Mouse (Mus musculus) liver, embryonic 14.5 days (tissue): ENCODE measurements at regions not wholly inside any gene's neighbourhood (a gene's known extent, or its start where the extent isn't known, plus 50 kb on each side); places are given as distances from the start of the nearest gene placed in this dataset.

Experiments used
- ATAC-seq: fragments of 200-750 bp; cut with Nextera tagmentation; 2 replicates; pipeline ENCODE4 v1.8.0; 2017; ENCODE audit warnings: moderate number of reproducible peaks, mild to moderate bottlenecking, moderate library complexity; ENCODE audit not compliant: insufficient read depth
- DNase-seq, 3 experiments: peaks; one replicate each; pipeline ENCODE4 v3.0.0-alpha.2; 2012 to 2013; ENCODE audit warnings: low read depth in 3 of 3, low spot score in 3 of 3
- H3K27ac ChIP-seq: fragments of 300-500 bp; sonication (generic); 2 replicates; pipeline ENCODE4 v1.5.1; 2014; ENCODE audit warnings: moderate library complexity, mild to moderate bottlenecking, control low read depth, inconsistent platforms
- H3K27me3 ChIP-seq: fragments of 300-500 bp; sonication (generic); 2 replicates; pipeline ENCODE4 v1.6.1; 2014; ENCODE audit warnings: mild to moderate bottlenecking, low read length, moderate library complexity; ENCODE audit not compliant: control insufficient read depth, insufficient read depth
- H3K36me3 ChIP-seq: fragments of 300-500 bp; sonication (generic); replicated peaks from 2 replicates; pipeline ENCODE4 v1.6.1; 2014; ENCODE audit warnings: low read depth; ENCODE audit not compliant: control insufficient read depth, insufficient read depth
- H3K4me1 ChIP-seq, 2 experiments: fragments of 200-500 bp in 1 of 2; fragments of 300-500 bp in 1 of 2; sonication (generic) in 1 of 2; replicated peaks; 2 replicates each; pipeline ENCODE4 v1.6.1; 2012 to 2014; ENCODE audit warnings: antibody characterized with exemption in 1 of 2, inconsistent platforms in 1 of 2, low read length in 1 of 2; ENCODE audit not compliant: control insufficient read depth in 2 of 2, insufficient read depth in 2 of 2
- H3K4me2 ChIP-seq: fragments of 300-500 bp; sonication (generic); 2 replicates; pipeline ENCODE4 v1.6.1; 2014; ENCODE audit warnings: low read depth, mild to moderate bottlenecking, control low read depth, moderate library complexity
- H3K4me3 ChIP-seq, 2 experiments: fragments of 200-500 bp in 1 of 2; fragments of 300-500 bp in 1 of 2; sonication (generic) in 1 of 2; 2 replicates each; pipeline ENCODE4 v1.5.1; 2012 to 2014; ENCODE audit warnings: low read depth in 2 of 2, low read length in 2 of 2, mild to moderate bottlenecking in 2 of 2, control low read depth in 1 of 2, inconsistent platforms in 1 of 2, moderate library complexity in 1 of 2; ENCODE audit not compliant: insufficient read depth in 1 of 2
- H3K9ac ChIP-seq: fragments of 300-500 bp; sonication (generic); replicated peaks from 2 replicates; pipeline ENCODE4 v1.6.1; 2014; ENCODE audit warnings: mild to moderate bottlenecking, control low read depth, moderate library complexity
- H3K9me3 ChIP-seq: fragments of 300-500 bp; sonication (generic); 2 replicates; pipeline ENCODE4 v1.6.1; 2016; ENCODE audit warnings: low read length, mixed read lengths; ENCODE audit not compliant: control insufficient read depth
- CTCF ChIP-seq: IDR thresholded peaks from 2 replicates; pipeline ENCODE4 v1.5.1; 2016; ENCODE audit warnings: antibody characterized with exemption, low read depth, control low read depth
- EP300 ChIP-seq: IDR thresholded peaks from 2 replicates; pipeline ENCODE4 v1.6.1; 2016; ENCODE audit warnings: antibody characterized with exemption, low read depth
- WGBS: fragments of 180-500 bp; shearing (Covaris S2); extraction: QIAGEN DNeasy Blood & Tissue Kit; methylation state at CpG from one replicate; pipeline ENCODE4 v1.1.7; 2014; ENCODE audit not compliant: insufficient replicate concordance; 5-methylcytosine and 5-hydroxymethylcytosine counted together

DNA sequence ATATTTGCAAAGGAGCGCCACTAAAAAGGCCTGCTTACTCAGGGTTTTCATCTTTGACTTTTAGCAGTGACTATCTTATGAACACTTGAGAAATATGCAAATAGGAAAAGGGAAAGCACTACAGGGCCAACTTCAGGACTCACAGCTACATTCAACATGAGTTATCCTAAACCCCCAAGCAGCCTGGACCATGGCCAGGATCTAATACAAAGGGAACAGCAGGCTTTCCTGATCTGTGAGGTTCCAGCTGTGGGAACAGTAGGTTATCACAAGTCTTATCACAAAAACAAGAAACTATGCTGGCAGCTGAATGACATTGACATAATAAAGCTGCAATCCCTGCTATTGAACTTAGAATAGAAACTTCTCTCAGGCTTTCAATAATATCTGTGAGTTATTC, 317.4 kb upstream of the Slc35b3 start:
- Histone ChIP-seq H3K9me3 (no peaks in the 10 kb centered on the region), H3K27me3 (no peaks in the 10 kb centered on the region), H3K4me1 (no peaks in the 10 kb centered on the region), H3K4me2 (no peak overlapping the region), H3K4me3 (no peak overlapping the region), H3K27ac (no peak overlapping the region), H3K36me3 (no peaks in the 10 kb centered on the region), H3K9ac (no peak overlapping the region)
- no peak for TF ChIP-seq EP300
- TF ChIP-seq CTCF: no peak
- WGBS: 57% methylated on average over 1 of the region's 1 CpGs
- no peak for ATAC-seq
- no peak for DNase-seq

GRCm38 (mm10) chr13:39266024-39266423, 305.3 kb upstream of the Slc35b3 start:
- TF ChIP-seq CTCF: no peak
- TF ChIP-seq EP300: no peak
- no peaks in the 10 kb centered on the region for H3K27me3 ChIP-seq
- no peak overlapping the region for H3K9ac ChIP-seq
- H3K9me3 ChIP-seq: no peaks in the 10 kb centered on the region
- DNase-seq (no peak), ATAC-seq (no peak)
- H3K27ac ChIP-seq: no peak overlapping the region
- H3K4me2 ChIP-seq: no peak overlapping the region
- H3K4me1 ChIP-seq: no peaks in the 10 kb centered on the region
- H3K36me3 ChIP-seq: no peaks in the 10 kb centered on the region
- WGBS: 63% methylated on average over 5 of the region's 5 CpGs
- H3K4me3 ChIP-seq: no peak overlapping the region

- DNase-seq: no peak
- no peak overlapping the region for H3K4me3 ChIP-seq
- H3K4me1 ChIP-seq: no peaks in the 10 kb centered on the region
- no peak overlapping the region for H3K4me2 ChIP-seq
- no peaks in the 10 kb centered on the region for H3K27me3 ChIP-seq
- H3K9ac ChIP-seq: no peak overlapping the region
- no peak overlapping the region for H3K27ac ChIP-seq
- no peak for ATAC-seq
- TF ChIP-seq EP300: no peak
- TF ChIP-seq CTCF: no peak
- no peaks in the 10 kb centered on the region for H3K9me3 ChIP-seq
- WGBS: 32% methylated on average over 3 of the region's 3 CpGs
- no peaks in the 10 kb centered on the region for H3K36me3 ChIP-seq
These were observed 296.0 kb upstream of the Slc35b3 start for GRCm38 (mm10) chr13:39256708-39257107.

DNA sequence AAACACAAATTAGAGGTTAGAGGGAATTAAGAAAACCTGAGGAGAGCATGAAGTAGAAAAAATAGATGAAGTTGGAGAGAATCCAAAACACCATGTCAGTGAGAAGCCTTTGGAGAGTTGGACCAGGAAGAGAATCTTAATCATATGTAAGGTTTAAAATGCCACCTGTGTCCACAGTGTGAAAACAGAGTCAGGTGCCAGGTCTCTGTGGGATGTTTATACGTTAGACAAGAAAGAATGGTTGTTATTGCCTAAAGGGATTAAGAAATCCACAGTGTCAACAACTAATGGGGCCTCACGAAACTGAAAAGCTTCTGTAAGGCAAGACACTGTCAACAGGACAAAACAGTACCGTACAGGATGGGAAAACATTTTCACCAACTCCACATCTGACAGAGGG, 294.7 kb upstream of the Slc35b3 start:
- Histone ChIP-seq H3K36me3 (no peaks in the 10 kb centered on the region), H3K27ac (no peak overlapping the region), H3K4me1 (no peaks in the 10 kb centered on the region), H3K27me3 (no peaks in the 10 kb centered on the region), H3K9me3 (no peaks in the 10 kb centered on the region), H3K4me2 (no peak overlapping the region), H3K4me3 (no peak overlapping the region), H3K9ac (no peak overlapping the region)
- no peak for DNase-seq
- ATAC-seq: no peak
- TF ChIP-seq EP300 (no peak), CTCF (no peak)
- 51% methylated on average over 3 of the region's 3 CpGs for WGBS

DNA sequence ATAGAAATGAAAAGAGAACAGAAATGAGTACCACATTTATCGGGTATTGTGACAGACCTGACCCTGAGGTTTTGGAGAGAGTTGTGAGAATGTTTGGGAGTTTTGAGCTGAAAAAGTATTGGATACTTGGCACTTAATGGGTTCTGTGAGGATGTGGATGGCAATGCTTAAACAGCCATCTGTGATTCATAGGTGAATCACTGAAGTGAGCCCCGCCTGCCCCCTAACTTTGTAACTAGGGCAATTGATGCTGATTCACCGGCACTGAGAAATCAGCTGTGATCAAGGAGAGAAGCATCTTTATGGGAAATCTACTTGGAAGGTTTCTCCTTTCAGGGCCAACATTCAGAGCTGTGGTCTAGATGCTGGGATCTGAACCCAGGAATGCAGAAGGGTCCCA, 291.9 kb upstream of the Slc35b3 start:
- DNase-seq: no peak
- Histone ChIP-seq H3K36me3 (no peaks in the 10 kb centered on the region), H3K4me3 (no peak overlapping the region), H3K9ac (no peak overlapping the region), H3K27me3 (no peaks in the 10 kb centered on the region), H3K9me3 (no peaks in the 10 kb centered on the region), H3K4me2 (no peak overlapping the region), H3K27ac (no peak overlapping the region), H3K4me1 (no peaks in the 10 kb centered on the region)
- no peak for ATAC-seq
- WGBS: 61% methylated on average over 3 of the region's 3 CpGs
- TF ChIP-seq EP300 (no peak), CTCF (no peak)

DNA sequence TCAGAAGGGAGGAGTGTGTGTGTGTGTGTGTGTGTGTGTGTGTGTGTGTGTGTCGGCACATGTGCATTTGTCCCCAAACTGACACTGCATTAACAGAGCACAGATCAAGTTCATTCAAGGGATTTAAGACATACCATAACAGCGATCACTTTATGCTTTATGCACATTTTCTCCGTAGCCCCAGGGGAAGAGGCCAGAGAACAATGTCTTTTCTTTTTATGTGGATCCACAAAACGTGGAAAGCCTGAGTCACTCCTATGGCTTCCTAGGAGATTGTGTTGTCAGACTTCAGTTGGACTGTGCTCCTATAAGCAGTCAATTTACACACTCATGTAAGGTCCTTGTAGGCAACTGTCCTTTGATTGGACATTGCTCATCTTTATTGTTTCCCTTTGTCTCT, 289.4 kb upstream of the Slc35b3 start:
- TF ChIP-seq EP300 (no peak), CTCF (no peak)
- WGBS: 59% methylated on average over 4 of the region's 4 CpGs
- H3K4me3 ChIP-seq: no peak overlapping the region

More for the DNA sequence above, 289.4 kb upstream of the Slc35b3 start:
- no peaks in the 10 kb centered on the region for H3K9me3 ChIP-seq
- H3K27ac ChIP-seq: no peak overlapping the region
- no peak for DNase-seq
- H3K4me1 ChIP-seq: no peaks in the 10 kb centered on the region
- H3K27me3 ChIP-seq: no peaks in the 10 kb centered on the region
- H3K36me3 ChIP-seq: no peaks in the 10 kb centered on the region
- no peak overlapping the region for H3K9ac ChIP-seq
- H3K4me2 ChIP-seq: no peak overlapping the region
- no peak for ATAC-seq
